Mouse (Mus musculus) forebrain, embryonic 11.5 days (tissue): Measurements from ENCODE around the gene Dap. TPM values are rescaled to one million over a fixed set of nuclear protein-coding genes. Genes with fewer than 3 reads are reported as not detected.

Experiments used
- ATAC-seq: fragments of 200-750 bp; cut with Nextera tagmentation; replicated peaks from 2 replicates; pipeline ENCODE4 v1.8.0; 2017; ENCODE audit warnings: moderate TSS enrichment; ENCODE audit not compliant: low FRiP score
- DNase-seq: peaks from one replicate; pipeline ENCODE4 v3.0.0-alpha.2; 2017; ENCODE audit warnings: low spot score
- H3K27ac ChIP-seq: fragments of 300-500 bp; sonication (generic); 2 replicates; pipeline ENCODE4 v1.5.1; 2014; ENCODE audit warnings: low read depth, low read length
- H3K27me3 ChIP-seq: fragments of 300-500 bp; sonication (generic); 2 replicates; pipeline ENCODE4 v1.6.1; 2014; ENCODE audit warnings: mild to moderate bottlenecking, low read length, mixed read lengths; ENCODE audit not compliant: control insufficient read depth, insufficient read depth
- H3K36me3 ChIP-seq: fragments of 300-500 bp; sonication (generic); 2 replicates; pipeline ENCODE4 v1.6.1; 2014; ENCODE audit warnings: mild to moderate bottlenecking, low read length, moderate library complexity, mixed read lengths; ENCODE audit not compliant: control insufficient read depth, insufficient read depth
- H3K4me1 ChIP-seq: fragments of 300-500 bp; sonication (generic); replicated peaks from 2 replicates; pipeline ENCODE4 v1.6.1; 2014; ENCODE audit warnings: low read length, mixed read lengths; ENCODE audit not compliant: control insufficient read depth, insufficient read depth
- H3K4me2 ChIP-seq: fragments of 300-500 bp; sonication (generic); 2 replicates; pipeline ENCODE4 v1.6.1; 2014; ENCODE audit warnings: low read depth, mild to moderate bottlenecking, low read length, moderate library complexity, mixed read lengths; ENCODE audit not compliant: severe bottlenecking
- H3K4me3 ChIP-seq: fragments of 300-500 bp; sonication (generic); 2 replicates; pipeline ENCODE4 v1.5.1; 2014; ENCODE audit warnings: low read depth, low read length
- H3K9ac ChIP-seq: fragments of 300-500 bp; sonication (generic); 2 replicates; pipeline ENCODE4 v1.6.1; 2014; ENCODE audit warnings: low read length
- H3K9me3 ChIP-seq: fragments of 300-500 bp; sonication (generic); 2 replicates; pipeline ENCODE4 v1.6.1; 2016; ENCODE audit warnings: low read length, mixed read lengths; ENCODE audit not compliant: control insufficient read depth
- WGBS: fragments of 180-500 bp; shearing (Covaris S2); extraction: QIAGEN DNeasy Blood & Tissue Kit; methylation state at CpG from one replicate; pipeline ENCODE4 v1.1.7; 2014; 5-methylcytosine and 5-hydroxymethylcytosine counted together
- polyA plus RNA-seq: library from polyadenylated mRNA; unstranded; fragments of >200 nt; fragmentation: Nextera tagmentation; extraction: Ambion mirVana; gene quantifications from 2 replicates; pipeline ENCODE4 v1.2.1, GENCODE M21; 2014

Gene Dap
- polyA plus RNA-seq, result 39.3 and 39.9 TPM in 2 replicates

GRCm38 (mm10) chr15:31224135-31224761, at the start of gene Dap:
Dap (plus strand) TSS chr15:31224314.
- peak; percentile 99 for ATAC-seq
- no peak within 1 kb of the TSS for H3K27ac ChIP-seq
- DNase-seq, result peak; percentile 99
- no peaks in the 10 kb centered on the region for H3K27me3 ChIP-seq
- H3K9me3 ChIP-seq, result no peaks in the 10 kb centered on the region
- H3K4me2 ChIP-seq, result peak within 1 kb of the TSS; percentile 74
- H3K9ac ChIP-seq, result peak within 1 kb of the TSS; percentile 76
- no peaks in the 10 kb centered on the region for H3K36me3 ChIP-seq
- H3K4me1 ChIP-seq, result no peaks in the 10 kb centered on the region
- peak within 1 kb of the TSS; percentile 67 for H3K4me3 ChIP-seq
- WGBS, result under 1% methylated on average over 67 of the region's 67 CpGs

DNA sequence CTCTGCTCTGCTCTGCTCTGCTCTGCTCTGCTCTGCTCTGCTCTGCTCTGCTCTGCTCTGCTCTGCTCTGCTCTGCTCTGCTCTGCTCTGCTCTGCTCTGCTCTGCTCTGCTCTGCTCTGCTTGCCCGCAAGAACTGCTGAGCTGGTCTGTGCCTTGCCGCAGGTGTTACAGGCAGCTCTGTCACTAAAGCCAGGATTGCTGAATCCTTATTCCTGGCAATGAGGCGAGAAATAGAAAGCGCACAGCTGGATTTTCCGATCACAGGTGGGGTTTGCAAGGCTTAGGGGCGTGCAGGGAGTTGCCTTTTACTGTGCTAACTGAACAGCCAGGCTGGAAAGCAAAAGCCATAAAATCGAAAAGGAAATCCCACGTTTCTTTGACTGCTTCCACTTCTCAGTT, 47.5 kb upstream of the Dap start:
- no peaks in the 10 kb centered on the region for H3K27me3 ChIP-seq
- ATAC-seq, result no peak
- H3K9ac ChIP-seq, result no peak overlapping the region
- 63% methylated on average over 8 of the region's 8 CpGs for WGBS
- DNase-seq, result no peak
- H3K4me1 ChIP-seq, result no peaks in the 10 kb centered on the region
- no peaks in the 10 kb centered on the region for H3K36me3 ChIP-seq
- H3K27ac ChIP-seq, result no peak overlapping the region
- H3K4me2 ChIP-seq, result no peak overlapping the region
- H3K4me3 ChIP-seq, result no peak overlapping the region
- no peaks in the 10 kb centered on the region for H3K9me3 ChIP-seq

DNA sequence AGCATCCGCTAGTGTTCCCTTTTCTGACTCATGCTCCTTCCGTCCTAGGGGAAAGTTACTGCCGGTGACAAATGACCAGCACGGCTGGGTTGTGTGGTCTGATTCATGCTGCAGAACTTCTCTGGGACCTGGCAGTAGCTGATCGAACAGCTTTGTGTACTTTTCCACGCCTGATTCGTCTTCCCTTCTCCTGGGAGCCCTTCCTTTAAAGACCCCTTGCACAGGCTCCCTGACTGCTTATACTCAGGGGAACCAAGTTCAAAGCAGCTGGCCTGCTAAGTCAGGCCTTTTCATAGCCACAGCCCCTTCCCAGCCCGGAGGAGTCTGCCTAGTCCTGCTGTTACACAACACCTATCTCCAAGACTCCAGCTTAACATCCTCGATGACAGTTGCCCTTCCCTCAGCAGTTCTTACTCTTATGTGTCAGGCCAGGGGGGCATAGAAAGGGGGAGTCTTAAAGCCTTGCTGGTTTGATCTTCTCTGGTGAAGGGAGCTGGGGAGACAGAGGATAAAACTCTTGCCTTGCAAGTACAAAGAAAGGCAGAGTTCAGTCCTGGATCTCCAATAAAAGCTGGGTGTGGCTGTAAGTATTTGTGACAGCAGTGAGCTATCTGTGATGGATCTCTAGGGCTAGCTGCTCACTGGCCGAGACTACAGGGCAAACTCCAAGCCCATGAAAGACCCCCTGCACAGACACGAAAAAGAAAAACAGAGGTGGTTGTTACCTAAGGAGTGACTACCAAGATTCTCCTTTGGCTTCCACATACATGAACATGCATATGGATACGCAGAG, 39.3 kb upstream of the Dap start:
- DNase-seq (no peak), ATAC-seq (no peak)
- Histone ChIP-seq H3K9ac (no peak overlapping the region), H3K4me2 (no peak overlapping the region), H3K27me3 (no peaks in the 10 kb centered on the region), H3K9me3 (no peaks in the 10 kb centered on the region), H3K36me3 (no peaks in the 10 kb centered on the region), H3K4me3 (no peak overlapping the region), H3K27ac (no peak overlapping the region), H3K4me1 (no peaks in the 10 kb centered on the region)
- 80% methylated on average over 12 of the region's 12 CpGs for WGBS

DNA sequence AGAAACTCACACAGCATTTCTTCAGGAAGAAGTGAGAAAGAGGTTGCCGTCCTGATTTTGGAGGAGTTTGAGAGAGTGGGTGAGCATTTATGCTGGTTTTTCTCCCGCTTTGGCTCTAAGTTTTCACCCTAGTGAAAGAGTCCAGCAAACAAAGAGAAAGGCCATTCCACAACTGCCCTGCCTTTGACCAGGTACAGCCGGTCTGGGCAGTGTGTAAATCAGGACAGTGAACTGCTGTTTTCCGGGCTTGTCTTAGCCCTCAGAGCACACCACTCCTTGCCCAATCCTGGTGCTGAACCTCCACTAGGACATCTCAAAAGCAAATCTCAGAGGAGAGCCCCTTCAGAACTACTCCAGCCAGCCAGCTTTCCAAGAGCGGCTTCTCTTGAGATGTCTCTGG, 38.6 kb upstream of the Dap start:
- Histone ChIP-seq H3K27ac (no peak overlapping the region), H3K9ac (no peak overlapping the region), H3K9me3 (no peaks in the 10 kb centered on the region), H3K4me1 (no peaks in the 10 kb centered on the region), H3K36me3 (no peaks in the 10 kb centered on the region), H3K4me2 (no peak overlapping the region), H3K4me3 (no peak overlapping the region), H3K27me3 (no peaks in the 10 kb centered on the region)
- DNase-seq (no peak), ATAC-seq (no peak)
- 91% methylated on average over 5 of the region's 5 CpGs for WGBS

GRCm38 (mm10) chr15:31186371-31186901, 37.7 kb upstream of the Dap start:
- no peak overlapping the region for H3K27ac ChIP-seq
- no peak overlapping the region for H3K4me3 ChIP-seq
- DNase-seq, result no peak
- H3K27me3 ChIP-seq, result no peaks in the 10 kb centered on the region
- H3K4me2 ChIP-seq, result no peak overlapping the region
- no peak overlapping the region for H3K9ac ChIP-seq
- H3K36me3 ChIP-seq, result no peaks in the 10 kb centered on the region
- 88% methylated on average over 6 of the region's 6 CpGs for WGBS
- no peaks in the 10 kb centered on the region for H3K9me3 ChIP-seq
- ATAC-seq, result no peak
- H3K4me1 ChIP-seq, result no peaks in the 10 kb centered on the region

DNA sequence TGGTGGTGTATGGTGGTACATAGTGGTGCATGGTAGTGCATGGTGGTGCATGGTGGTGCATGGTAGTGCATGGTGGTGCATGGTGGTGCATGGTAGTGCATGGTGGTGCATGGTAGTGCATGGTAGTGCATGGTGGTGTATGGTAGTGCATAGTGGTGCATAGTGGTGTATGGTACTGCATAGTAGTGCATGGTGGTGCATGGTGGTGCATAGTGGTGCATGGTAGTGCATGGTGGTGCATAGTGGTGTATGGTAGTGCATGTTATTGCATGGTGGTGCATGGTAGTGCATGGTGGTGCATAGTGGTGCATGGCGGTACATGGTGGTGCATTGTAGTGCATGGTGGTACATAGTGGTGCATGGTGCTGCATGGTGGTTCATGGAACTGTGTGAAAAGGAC, 31.6 kb upstream of the Dap start:
- 97% methylated on average over 1 of the region's 1 CpGs for WGBS
- ATAC-seq, result no peak
- no peak overlapping the region for H3K9ac ChIP-seq

GRCm38 (mm10) chr15:31195776-31196175, 28.3 kb upstream of the Dap start:
- Histone ChIP-seq H3K9me3 (no peaks in the 10 kb centered on the region), H3K9ac (no peak overlapping the region), H3K27me3 (no peaks in the 10 kb centered on the region), H3K36me3 (no peaks in the 10 kb centered on the region), H3K4me3 (no peak overlapping the region), H3K27ac (no peak overlapping the region), H3K4me2 (no peak overlapping the region), H3K4me1 (no peaks in the 10 kb centered on the region)
- DNase-seq (no peak), ATAC-seq (no peak)
- 85% methylated on average over 6 of the region's 6 CpGs for WGBS

More for the DNA sequence above, 31.6 kb upstream of the Dap start:
- H3K4me1 ChIP-seq, result no peaks in the 10 kb centered on the region
- no peak overlapping the region for H3K4me3 ChIP-seq
- no peaks in the 10 kb centered on the region for H3K36me3 ChIP-seq
- H3K4me2 ChIP-seq, result no peak overlapping the region
- H3K27me3 ChIP-seq, result no peaks in the 10 kb centered on the region
- H3K9me3 ChIP-seq, result no peaks in the 10 kb centered on the region
- H3K27ac ChIP-seq, result no peak overlapping the region
- DNase-seq, result no peak

DNA sequence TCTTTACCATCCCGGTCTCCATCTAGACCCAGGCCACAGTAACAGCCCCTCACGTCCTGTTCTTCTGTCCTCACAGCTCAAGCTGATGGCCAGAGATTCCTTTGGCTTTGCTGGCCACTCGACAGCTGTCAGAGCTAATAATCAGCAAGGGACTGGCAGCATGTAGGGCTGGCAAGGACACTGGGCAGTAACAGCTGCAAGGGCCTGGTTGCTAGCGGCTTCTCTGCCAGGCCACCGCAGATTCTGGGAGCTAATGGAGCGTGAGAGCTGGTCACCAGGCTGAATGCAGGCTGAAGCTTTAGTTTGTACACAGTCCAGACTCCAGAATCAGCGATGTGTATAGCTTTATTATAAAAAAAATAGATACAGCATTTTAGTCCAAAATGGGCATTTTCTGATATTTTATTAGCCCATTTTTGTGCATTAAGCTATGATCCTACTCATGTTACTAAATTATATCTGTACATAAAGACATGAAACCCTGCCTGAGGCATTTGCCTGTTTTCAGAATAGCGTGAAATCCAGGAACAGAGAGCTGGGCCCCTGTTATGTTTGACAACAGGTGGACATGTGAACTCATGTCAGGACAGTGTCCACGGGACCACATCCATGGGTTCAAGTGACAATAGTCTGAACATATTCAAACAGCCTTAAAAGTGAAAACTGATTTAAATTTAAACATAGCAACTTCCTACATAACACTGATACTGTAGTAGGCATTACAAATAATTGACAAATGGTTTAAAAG, 16.6 kb upstream of the Dap start:
- no peak overlapping the region for H3K4me2 ChIP-seq
- WGBS, result 78% methylated on average over 9 of the region's 9 CpGs
- H3K27ac ChIP-seq, result no peak overlapping the region
- DNase-seq (no peak), ATAC-seq (no peak)
- no peak overlapping the region for H3K4me3 ChIP-seq
- H3K9me3 ChIP-seq, result no peaks in the 10 kb centered on the region
- H3K9ac ChIP-seq, result no peak overlapping the region
- no peaks in the 10 kb centered on the region for H3K4me1 ChIP-seq
- H3K36me3 ChIP-seq, result no peaks in the 10 kb centered on the region
- no peaks in the 10 kb centered on the region for H3K27me3 ChIP-seq
